Mouse (Mus musculus) spleen, adult 2 months (tissue): Measurements from ENCODE around the gene Pbx1.

Source experiments
- CTCF ChIP-seq: fragments of 200-500 bp; IDR thresholded peaks from 2 replicates; pipeline ENCODE4 v1.5.1; 2011; ENCODE audit warnings: mild to moderate bottlenecking, inconsistent platforms; ENCODE audit not compliant: insufficient read depth, insufficient read length, insufficient replicate concordance; ENCODE audit errors: extremely low read depth
- POLR2A ChIP-seq: fragments of 200-500 bp; IDR thresholded peaks from 2 replicates; pipeline ENCODE4 v1.6.1; 2011; ENCODE audit warnings: low read depth, low read length, inconsistent platforms

DNA sequence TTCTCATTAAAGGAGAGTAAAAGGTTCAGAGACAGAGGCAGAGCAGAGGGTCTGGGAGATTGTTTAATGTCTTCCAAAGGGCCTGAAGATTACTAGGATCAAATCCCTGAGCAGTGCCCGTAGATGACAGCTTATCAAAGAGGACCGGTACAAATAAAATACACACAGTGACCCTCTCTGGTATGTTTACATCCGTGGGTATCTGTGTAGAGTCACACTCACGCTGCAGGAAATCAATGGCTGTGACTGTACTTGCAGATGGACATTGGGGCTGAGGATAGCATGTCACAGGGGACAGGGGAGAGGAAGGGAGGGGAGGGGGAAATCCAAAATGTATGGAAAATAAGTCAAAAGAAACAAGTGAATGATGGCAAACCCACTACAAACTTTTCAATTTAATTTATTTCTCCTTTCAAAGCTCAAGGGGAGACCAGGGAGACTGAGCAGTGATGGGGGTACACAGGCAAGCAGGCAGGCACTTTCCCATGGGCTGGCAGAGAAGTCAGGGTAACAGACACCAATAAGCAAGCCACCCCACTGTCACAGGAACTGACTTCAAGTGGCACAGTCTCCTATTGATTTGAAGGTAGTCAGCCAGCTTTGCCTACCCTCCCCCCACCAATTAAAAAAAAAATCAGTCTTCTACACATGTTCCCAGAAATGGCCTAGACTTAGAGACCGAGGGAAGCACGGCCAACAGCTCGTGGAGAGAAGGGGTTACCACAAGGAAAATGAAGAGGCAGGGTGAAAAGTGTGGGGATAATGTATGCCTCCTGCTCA lies 107.6 kb downstream of the Pbx1 start:
- TF ChIP-seq POLR2A (no peak), CTCF (no peak)
